Mouse (Mus musculus) macrophage (primary cell): Measurements from ENCODE around the gene Gart. TPM values are rescaled to one million over a fixed set of nuclear protein-coding genes. Genes with fewer than 3 reads are reported as not detected.

Experiments used
- H3K27ac ChIP-seq: fragments of 350-480 bp; formaldehyde crosslinking; 2 replicates; pipeline ENCODE4 v1.9.0; 2021
- H3K36me3 ChIP-seq: fragments of 350-480 bp; formaldehyde crosslinking; 2 replicates; pipeline ENCODE4 v1.9.0; 2021; ENCODE audit errors: inconsistent target
- H3K4me3 ChIP-seq: fragments of 350-480 bp; formaldehyde crosslinking; 2 replicates; pipeline ENCODE4 v1.9.0; 2021; ENCODE audit errors: inconsistent target
- H3K79me2 ChIP-seq: fragments of 350-480 bp; formaldehyde crosslinking; 2 replicates; pipeline ENCODE4 v1.9.0; 2021; ENCODE audit errors: inconsistent target
- WGBS: methylation state at CpG from one replicate; pipeline ENCODE4 v1.1.7; 2026; ENCODE audit warnings: inconsistent platforms; ENCODE audit not compliant: missing documents; 5-methylcytosine and 5-hydroxymethylcytosine counted together
- polyA plus RNA-seq: library from polyadenylated mRNA; stranded (reverse); fragments of 250-400 nt; gene quantifications from 3 replicates; pipeline ENCODE4 v1.2.4, GENCODE M21; 2018; ENCODE audit warnings: inconsistent platforms

The Gart gene
- polyA plus RNA-seq, 1 experiment from 2014 or later: 25.7 TPM

DNA sequence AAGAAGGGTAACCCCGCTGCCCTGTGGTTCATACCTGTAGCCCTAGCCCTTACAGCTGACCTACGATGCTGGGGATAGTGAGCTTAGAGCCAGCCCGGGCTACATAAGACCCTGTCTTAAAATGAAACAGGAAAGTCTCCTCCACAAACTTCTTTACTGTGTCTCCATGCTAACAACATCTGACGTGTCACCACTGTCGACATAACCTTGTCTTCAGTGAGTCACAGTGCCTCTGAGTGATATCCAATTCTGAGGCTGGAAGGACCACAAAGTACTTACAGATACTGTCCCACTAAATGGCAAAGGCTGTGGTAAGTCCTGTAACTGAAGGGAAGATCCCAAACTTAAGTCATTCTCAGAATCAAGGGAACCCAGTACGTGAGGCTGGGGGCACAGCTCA is 60.5 kb downstream of the Gart start:
- Histone ChIP-seq H3K79me2 (peaks cover 51% of the 10 kb centered on the region), H3K27ac (no peak overlapping the region), H3K36me3 (peaks cover 40% of the 10 kb centered on the region), H3K4me3 (no peak overlapping the region)
- 91% methylated on average over 6 of the region's 6 CpGs for WGBS

- Histone ChIP-seq H3K79me2 (peaks cover 45% of the 10 kb centered on the region), H3K27ac (no peak overlapping the region), H3K4me3 (no peak overlapping the region), H3K36me3 (peaks cover 43% of the 10 kb centered on the region)
- 91% methylated on average over 3 of the region's 5 CpGs for WGBS
Observed at GRCm38 (mm10) chr16:91585617-91586016, 61.1 kb downstream of the Gart start.

DNA sequence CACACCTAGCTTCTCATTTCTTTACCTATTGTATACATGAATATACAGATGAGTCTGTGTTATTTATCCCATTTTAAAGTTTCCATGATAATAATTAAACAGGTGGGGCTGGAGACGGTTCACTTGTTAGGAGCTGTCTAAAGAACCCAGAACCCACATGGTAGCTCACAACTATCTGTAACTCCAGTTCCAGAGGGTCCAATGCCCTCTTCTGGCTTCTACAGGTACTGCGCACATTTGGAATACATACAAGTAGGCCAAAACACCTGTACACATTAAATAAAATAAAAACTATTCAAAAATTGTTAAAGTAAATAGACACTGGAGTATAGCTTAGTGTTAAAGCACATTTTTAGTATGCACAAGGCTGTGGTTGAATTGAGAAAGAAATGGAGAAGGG is 64.4 kb downstream of the Gart start:
- Histone ChIP-seq H3K27ac (no peak overlapping the region), H3K36me3 (peaks cover 63% of the 10 kb centered on the region), H3K79me2 (peaks cover 12% of the 10 kb centered on the region; the same call in 1 of the 2 replicates), H3K4me3 (no peak overlapping the region)
- 91% methylated on average over 2 of the region's 2 CpGs for WGBS

DNA sequence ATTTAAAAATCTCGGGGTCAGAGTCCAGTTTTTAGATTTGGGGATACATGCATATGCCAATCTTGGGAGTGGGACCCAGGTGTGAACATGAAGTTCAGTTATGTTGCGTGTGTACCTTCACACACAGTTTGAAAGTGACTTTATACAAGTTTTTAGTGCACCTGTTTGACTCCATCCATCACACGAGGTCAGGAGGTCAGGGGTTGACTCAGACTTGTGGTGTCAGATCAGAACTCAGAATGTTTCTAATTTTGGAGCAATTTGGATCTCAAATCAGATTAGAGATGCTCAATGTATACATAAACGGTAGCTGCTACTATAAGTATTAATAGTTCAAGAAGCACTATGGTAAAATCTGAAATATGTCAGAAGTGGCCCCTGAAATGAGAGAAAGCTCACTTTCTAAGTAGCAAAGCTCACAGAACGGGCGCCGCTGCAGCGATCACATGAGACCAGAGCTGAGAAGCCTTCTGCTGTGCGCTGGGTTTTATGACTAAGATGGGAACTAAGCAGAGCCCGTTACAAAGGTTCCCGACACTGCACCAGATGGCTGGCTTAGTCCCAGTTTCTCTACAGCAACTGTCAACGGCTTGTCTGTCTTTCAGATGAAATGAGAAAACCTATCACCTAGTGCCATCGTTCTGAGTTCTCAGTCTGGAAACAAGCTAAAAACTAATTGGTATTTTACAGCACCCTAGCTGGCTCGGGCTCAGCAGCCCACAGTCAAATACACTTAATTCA is 67.6 kb downstream of the Gart start:
- Histone ChIP-seq H3K79me2 (no peaks in the 10 kb centered on the region), H3K36me3 (peaks cover 62% of the 10 kb centered on the region), H3K27ac (no peak overlapping the region), H3K4me3 (no peak overlapping the region)
- 89% methylated on average over 14 of the region's 14 CpGs for WGBS

DNA sequence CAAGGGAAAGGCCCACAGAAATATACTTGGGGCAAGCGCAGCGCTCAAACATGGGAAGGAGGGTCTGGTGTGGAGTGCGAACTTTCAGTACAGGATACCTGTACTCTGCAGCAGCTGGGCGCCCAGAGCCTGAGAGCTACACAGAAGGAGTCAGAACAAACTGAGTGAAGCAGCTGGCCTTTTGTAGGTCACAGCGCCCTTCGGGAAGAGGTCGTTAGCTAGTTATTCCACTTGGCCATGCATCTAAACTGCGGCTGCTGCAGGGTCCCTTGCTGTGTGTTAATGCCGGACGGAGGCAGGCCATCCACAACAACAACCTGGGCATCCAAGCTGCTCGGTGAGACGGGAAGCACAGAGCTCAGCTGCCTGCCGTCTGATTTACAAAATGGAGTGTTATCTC is 71.6 kb downstream of the Gart start:
- Histone ChIP-seq H3K79me2 (no peaks in the 10 kb centered on the region), H3K36me3 (peaks cover 48% of the 10 kb centered on the region), H3K27ac (no peak overlapping the region), H3K4me3 (no peak overlapping the region)
- 95% methylated on average over 13 of the region's 13 CpGs for WGBS

Other genes with a start within 250 kb of the Gart start
- 357 to 533 TPM (median 380 TPM) in 3 replicates for gene Il10rb, start 240.8 kb downstream of the Gart start, polyA plus RNA-seq
- gene Ifnar1, start 161.7 kb downstream of the Gart start, polyA plus RNA-seq: 64.7 to 104 TPM (median 89.0 TPM) in 3 replicates
- 53.8 to 84.8 TPM (median 83.9 TPM) in 3 replicates for gene Ifngr2, start 99.9 kb downstream of the Gart start, polyA plus RNA-seq
- gene Tmem50b, start 49.2 kb downstream of the Gart start, polyA plus RNA-seq: 30.7 to 45.3 TPM (median 34.4 TPM) in 3 replicates
- 1.9 to 6.9 TPM (median 5.2 TPM) in 3 replicates for gene Dnajc28, start 27.9 kb downstream of the Gart start, polyA plus RNA-seq
- 164 to 188 TPM (median 188 TPM) in 3 replicates for gene Son, start 554 bp upstream of the Gart start, polyA plus RNA-seq
- gene Donson, start 41.8 kb upstream of the Gart start, polyA plus RNA-seq: 4.9 to 12.7 TPM (median 6.0 TPM) in 3 replicates
- gene Cryzl1, start 82.0 kb upstream of the Gart start, polyA plus RNA-seq: 20.6 to 32.6 TPM (median 28.8 TPM) in 3 replicates
- gene Itsn1, start 82.3 kb upstream of the Gart start, polyA plus RNA-seq: 89.5 to 216 TPM (median 138 TPM) in 3 replicates